Mouse (Mus musculus): ENCODE measurements around the gene Gm17660.

Gm17660 gene

GRCm38 (mm10) chr5:104080736-104081135 is 3.3 kb upstream of the Gm17660 start:
- DNase-seq (ENCODE audit: low spot score) = no peak

GRCm38 (mm10) chr5:104076361-104076760 is 1.0 kb downstream of the Gm17660 start:
- DNase-seq (ENCODE audit: low spot score) = no peak

DNA sequence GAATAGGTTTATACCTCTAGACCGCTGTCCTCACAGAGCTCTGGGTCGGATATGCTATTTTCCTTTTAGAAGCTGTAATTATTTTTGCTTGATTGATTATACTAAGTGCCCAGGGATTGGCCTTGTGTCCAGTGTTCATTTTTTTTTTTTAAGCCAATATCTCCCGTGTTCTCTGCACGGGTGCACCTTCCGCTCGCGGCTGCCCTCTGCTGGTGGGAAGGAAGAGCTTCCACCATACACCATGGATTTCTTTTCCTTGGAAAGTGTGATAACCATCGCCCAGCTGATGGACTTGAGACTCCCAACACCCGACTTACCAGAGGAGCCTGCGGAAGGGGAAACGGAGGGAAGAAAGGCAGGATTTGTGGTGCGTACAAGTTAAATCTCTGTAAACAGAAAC is 3.0 kb downstream of the Gm17660 start:
- DNase-seq (ENCODE audit: low spot score) = no peak

DNA sequence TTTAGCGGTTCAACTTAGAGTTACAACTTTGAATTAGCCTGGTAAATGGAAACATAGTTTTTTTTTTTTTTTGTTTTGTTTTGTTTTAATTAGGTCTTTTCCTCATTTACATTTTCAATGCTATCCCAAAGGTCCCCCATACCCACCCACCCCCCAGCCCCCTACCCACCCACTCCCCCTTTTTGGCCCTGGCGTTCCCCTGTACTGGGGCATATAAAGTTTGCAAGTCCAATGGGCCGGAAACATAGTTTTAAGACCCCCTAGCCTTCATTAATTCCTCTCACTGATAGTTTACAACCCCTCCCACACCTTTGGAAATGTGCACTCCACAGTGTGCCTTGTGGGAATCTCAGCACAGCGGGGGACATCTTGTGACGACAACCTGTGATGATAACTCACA is 3.8 kb downstream of the Gm17660 start:
- no peak for DNase-seq (ENCODE audit: low spot score)

DNA sequence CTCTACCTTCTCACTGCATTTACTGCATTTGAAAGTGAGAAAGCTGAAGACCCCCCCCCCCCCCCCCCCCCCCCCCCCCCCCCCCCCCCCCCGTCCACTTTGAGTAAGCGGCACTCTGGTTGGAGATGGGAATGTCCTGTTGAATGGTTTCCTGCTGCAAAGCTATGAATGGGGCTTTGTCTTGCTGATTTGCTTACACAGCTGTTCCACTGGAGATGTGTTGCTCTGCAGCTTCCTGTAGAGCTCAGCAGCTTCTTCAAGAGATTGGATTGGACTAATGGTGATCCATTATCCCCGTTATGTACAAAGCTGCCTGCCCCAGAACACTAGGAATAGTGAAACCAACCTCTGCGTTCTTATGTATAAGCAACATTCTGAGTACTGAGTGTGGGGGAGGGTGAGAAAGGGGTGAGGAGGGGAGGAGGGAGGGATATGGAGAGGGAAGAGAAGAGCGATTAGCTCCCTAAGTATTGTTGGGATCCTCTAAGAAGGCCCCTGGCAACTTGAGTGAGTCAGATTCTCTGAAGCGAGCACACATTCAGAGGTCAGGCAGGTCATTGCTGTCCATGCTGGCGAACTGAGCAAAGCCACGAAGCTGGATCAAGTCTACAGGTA is 5.0 kb downstream of the Gm17660 start:
- no peak for DNase-seq (ENCODE audit: low spot score)

DNA sequence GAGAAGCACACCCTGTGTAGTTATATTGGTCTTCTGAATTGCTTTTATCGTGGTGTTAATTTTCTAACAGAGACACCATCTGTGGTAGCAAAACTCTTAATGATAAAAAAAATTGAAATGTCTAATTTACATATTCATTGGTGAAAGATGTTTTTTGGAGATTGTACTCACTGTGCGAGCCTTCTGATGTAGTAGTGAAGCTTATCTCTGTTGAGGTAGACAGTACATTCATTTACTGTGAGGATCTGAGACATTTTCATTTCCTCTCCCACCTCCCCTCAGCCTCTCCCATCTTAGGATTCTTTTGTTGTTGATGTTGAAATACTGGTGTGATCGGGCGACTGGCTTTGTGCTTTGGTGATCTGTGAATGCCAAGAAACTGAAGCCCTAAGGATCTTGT is 6.4 kb downstream of the Gm17660 start:
- DNase-seq (ENCODE audit: low spot score) = no peak

DNA sequence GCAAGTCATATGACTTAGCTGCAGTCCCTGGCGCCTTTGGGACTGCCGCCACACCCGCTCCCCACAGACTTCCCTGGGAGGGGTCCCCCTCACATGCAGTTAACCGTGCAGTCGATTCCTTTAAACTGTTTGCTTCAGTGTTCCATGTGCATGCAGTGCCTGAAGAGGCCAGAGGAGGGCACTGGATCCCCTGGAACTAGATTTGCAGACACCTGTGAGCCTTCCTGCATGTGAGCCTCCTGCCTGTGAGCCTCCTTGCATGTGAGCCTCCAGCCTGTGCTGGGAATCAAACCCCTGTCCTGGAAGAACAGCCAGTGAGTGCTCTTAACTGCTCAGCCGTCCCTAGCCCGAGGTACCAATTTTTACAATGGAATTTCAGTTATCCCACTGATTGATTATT is 8.7 kb downstream of the Gm17660 start:
- DNase-seq (ENCODE audit: low spot score) = no peak

GRCm38 (mm10) chr5:104062773-104063551 is 14.4 kb downstream of the Gm17660 start:
- DNase-seq (ENCODE audit: low spot score) = no peak

DNA sequence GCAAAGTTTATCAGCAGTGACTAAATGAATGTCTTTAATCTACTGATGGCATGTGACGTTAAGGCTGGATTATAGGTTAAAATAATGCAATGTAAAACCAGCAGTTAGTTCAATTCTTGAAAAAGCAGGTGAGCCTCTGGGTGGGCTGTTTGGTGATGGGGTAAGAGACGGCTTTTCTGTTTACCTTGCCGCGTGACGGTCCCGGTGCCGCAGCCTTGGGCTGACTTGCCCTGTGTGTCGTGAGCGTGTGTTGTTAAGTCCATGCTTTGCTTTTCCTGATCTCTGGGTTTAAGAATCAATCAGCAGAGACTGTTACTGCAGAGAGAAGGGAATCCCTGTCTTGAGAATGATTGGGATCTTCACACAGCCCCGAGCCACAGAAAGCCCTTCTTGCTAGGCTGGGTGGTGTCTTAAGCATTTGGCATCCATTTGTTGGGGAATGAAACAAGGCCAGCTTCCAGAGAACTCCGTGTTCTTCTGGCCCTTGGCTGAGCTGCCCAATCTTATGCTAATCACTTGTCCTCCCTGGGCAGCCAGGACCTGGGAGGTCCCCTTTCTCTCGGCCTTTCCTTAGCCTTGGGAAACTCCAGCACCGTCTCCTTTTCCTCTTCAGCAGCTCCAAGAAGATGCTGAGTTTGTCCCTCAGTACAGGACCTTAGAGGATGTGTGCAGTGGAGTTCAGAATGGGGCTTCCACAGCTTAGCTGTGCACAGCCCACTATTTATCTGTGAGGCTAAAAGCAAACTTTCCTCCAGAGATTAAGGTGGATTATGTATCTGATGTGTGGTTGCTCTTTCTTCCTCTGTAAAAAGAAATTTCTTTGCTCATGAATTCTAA is 15.3 kb downstream of the Gm17660 start:
- no peak for DNase-seq (ENCODE audit: low spot score)

DNA sequence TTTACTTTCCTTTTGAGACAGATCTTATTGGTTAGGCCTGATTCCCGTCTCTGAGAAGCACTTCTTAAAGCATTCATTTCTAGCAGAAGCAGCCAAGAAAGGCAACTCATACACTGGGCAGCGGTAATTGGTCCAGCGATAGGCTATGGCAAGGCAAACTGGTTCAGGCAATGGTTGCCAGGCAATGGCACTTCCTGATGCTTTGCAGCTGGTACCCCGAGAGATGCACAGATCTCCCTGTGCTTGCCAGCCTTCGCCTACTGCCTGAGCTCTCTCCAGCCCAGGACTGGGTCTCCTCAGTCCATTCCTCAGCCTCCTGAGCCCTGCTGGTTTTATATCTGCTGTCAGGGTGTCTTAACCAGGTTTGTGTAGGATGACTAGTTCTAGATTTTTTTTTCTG is 17.0 kb downstream of the Gm17660 start:
- no peak for DNase-seq (ENCODE audit: low spot score)

- DNase-seq (ENCODE audit: low spot score) = no peak
Measured at GRCm38 (mm10) chr5:104059628-104060027, 17.8 kb downstream of the Gm17660 start.

GRCm38 (mm10) chr5:104058021-104058420 is 19.4 kb downstream of the Gm17660 start:
- DNase-seq (ENCODE audit: low spot score) = no peak

GRCm38 (mm10) chr5:104056295-104056694 is 21.1 kb downstream of the Gm17660 start:
- no peak for DNase-seq (ENCODE audit: low spot score)

GRCm38 (mm10) chr5:104055816-104056215 is 21.6 kb downstream of the Gm17660 start:
- no peak for DNase-seq (ENCODE audit: low spot score)

- DNase-seq (ENCODE audit: low spot score) = no peak
Measured at GRCm38 (mm10) chr5:104054938-104055337, 22.5 kb downstream of the Gm17660 start.

- no peak for DNase-seq (ENCODE audit: low spot score)
Measured at GRCm38 (mm10) chr5:104052956-104053355, 24.5 kb downstream of the Gm17660 start.

GRCm38 (mm10) chr5:104048139-104048538 is 29.3 kb downstream of the Gm17660 start:
- no peak for DNase-seq (ENCODE audit: low spot score)

DNA sequence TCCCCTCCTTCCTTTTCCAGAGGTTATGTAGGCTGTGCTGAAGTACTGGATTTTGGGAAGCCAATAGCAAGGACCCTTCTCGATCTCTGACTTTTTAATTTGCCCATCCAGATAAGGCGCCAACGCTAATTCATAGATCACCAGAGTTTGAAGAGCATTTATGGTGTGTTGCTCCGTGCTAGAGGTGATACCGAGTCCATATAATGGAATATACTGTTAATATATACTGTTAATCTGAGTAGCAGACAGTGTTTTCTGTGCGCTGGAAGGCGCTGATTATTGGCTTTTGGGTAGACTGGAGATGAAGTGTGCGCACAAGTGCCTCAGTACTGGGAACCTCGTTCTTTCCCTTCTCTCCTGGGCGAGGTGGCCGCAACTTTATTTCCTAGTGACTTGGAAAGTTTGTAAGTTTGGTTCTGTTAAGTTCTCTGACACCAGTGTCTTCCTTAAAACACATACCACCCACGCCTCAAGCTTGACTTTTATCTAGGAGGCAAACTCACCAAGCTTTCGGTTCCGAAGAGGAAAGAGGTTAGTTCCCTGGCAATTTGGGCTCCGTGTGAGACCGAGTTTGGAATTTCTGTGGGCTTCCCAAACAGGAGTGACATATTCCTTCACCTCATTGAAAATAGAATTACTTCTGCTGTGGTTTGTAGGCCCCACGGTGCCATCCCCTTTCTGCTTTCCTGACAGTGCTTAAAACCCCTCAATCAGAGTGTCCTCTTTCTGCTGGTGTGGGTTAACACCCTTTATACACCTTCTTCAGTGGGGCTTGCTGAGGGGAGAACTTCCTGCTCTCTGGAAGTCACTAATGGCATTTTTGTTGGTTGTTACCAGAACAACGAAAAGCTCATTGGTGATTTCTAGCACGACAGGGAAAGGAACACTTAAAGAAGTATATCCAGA is 30.0 kb downstream of the Gm17660 start:
- no peak for DNase-seq (ENCODE audit: low spot score)

- peak; percentile 95 for DNase-seq (ENCODE audit: low spot score)
Measured at GRCm38 (mm10) chr5:104046256-104047199, 30.9 kb downstream of the Gm17660 start, which contains the start of gene Nudt9. Gene Nudt9 (plus strand): TSS chr5:104046306.

GRCm38 (mm10) chr5:104043704-104044103 is 33.7 kb downstream of the Gm17660 start:
- no peak for DNase-seq (ENCODE audit: low spot score)

DNA sequence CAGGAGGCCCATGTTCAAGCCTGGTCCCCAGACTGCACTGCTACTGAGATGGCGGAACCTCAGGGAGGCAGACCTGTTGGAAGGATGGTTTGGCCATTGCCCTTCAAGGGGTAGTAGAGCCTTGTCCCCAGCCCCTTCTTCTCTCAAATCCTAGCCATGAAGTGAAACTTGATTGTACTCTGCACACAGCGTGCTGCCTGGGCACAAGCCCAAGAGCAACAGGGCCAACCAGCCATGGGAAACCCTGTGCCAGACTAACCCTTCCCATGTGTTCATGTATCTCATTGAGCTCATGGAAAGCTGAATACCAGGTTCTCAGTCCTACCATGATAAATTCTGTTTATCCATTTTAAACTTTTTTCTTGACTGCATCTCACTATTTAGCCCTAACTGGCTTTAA is 34.5 kb downstream of the Gm17660 start:
- DNase-seq (ENCODE audit: low spot score) = no peak

Measured in left cerebral cortex, adult 11 months (tissue).